Mouse (Mus musculus): ENCODE data around the gene Pusl1. TPM values are rescaled to one million over a fixed set of nuclear protein-coding genes. Genes with fewer than 3 reads are reported as not detected.

Pusl1 gene
- polyA plus RNA-seq, 1 experiment from 2014 or later, result 51.8 TPM

GRCm38 (mm10) chr4:155901205-155901604 is 9.6 kb upstream of the Pusl1 start:
- H3K4me1 ChIP-seq (replicated peaks; ENCODE audit: control insufficient read depth, insufficient read depth, low read length), result no peaks in the 10 kb centered on the region
- H3K36me3 ChIP-seq (replicated peaks; ENCODE audit: control insufficient read depth, insufficient read depth), result peaks cover 94% of the 10 kb centered on the region
- no peaks in the 10 kb centered on the region for H3K27me3 ChIP-seq (ENCODE audit: control insufficient read depth, insufficient read depth, low read length)
- no peak overlapping the region for H3K4me2 ChIP-seq (replicated peaks)
- H3K27ac ChIP-seq, result no peak overlapping the region
- no peak overlapping the region for H3K9ac ChIP-seq
- ATAC-seq (ENCODE audit: low FRiP score) (no peak), DNase-seq (ENCODE audit: low spot score) (no peak)
- 87% methylated on average over 3 of the region's 3 CpGs for WGBS
- H3K4me3 ChIP-seq (replicated peaks; ENCODE audit: low read length), result no peak overlapping the region
- no peaks in the 10 kb centered on the region for H3K9me3 ChIP-seq (ENCODE audit: control insufficient read depth, low read length)

DNA sequence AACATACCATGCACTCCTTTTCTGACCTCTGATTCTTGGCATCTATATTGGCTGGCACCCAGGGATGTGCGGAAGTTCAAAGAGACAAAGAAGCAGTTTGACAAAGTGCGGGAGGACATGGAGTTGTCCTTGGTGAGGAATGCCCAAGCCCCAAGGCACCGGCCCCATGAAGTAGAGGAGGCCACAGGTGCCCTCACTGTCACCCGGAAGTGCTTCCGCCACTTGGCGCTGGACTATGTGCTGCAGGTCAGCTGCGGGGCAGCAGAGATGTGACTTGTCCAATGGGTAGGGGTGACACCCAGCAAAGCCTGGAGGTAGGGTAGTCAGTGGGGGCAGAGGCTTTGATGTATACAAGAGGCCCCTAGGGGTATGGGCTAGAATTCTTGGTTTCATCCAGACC is 7.8 kb upstream of the Pusl1 start:
- Histone ChIP-seq H3K4me1 (replicated peaks; ENCODE audit: control insufficient read depth, insufficient read depth, low read length) (peaks cover 13% of the 10 kb centered on the region), H3K4me2 (replicated peaks) (no peak overlapping the region), H3K27ac (no peak overlapping the region), H3K9ac (no peak overlapping the region), H3K27me3 (ENCODE audit: control insufficient read depth, insufficient read depth, low read length) (no peaks in the 10 kb centered on the region), H3K36me3 (replicated peaks; ENCODE audit: control insufficient read depth, insufficient read depth) (peaks cover 79% of the 10 kb centered on the region), H3K4me3 (replicated peaks; ENCODE audit: low read length) (no peak overlapping the region), H3K9me3 (ENCODE audit: control insufficient read depth, low read length) (no peaks in the 10 kb centered on the region)
- no peak for ATAC-seq (ENCODE audit: low FRiP score)
- DNase-seq (ENCODE audit: low spot score), result no peak
- WGBS, result 97% methylated on average over 7 of the region's 7 CpGs

DNA sequence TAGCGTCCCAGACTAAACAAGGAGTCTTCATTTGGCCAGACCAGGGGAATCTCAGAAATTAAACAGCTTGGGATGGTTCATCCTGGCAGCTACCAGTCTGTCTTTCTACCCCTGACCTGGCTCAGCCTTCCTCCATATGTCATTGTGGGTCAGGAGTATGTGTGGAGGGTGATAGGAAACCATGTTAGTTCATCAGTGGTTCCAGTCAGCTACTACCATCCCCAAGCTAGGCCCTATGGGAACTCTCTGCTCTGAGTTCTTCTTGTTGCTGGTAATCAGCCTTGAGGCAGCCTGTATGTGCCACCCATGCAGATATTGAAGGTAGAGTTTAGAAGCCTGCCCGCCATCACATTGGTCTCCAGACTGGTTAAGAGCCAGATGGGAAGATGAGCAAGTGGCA is 6.7 kb upstream of the Pusl1 start:
- Histone ChIP-seq H3K36me3 (replicated peaks; ENCODE audit: control insufficient read depth, insufficient read depth) (peaks cover 69% of the 10 kb centered on the region), H3K9me3 (ENCODE audit: control insufficient read depth, low read length) (no peaks in the 10 kb centered on the region), H3K9ac (no peak overlapping the region), H3K4me2 (replicated peaks) (no peak overlapping the region), H3K4me1 (replicated peaks; ENCODE audit: control insufficient read depth, insufficient read depth, low read length) (peaks cover 24% of the 10 kb centered on the region), H3K4me3 (replicated peaks; ENCODE audit: low read length) (no peak overlapping the region), H3K27ac (no peak overlapping the region), H3K27me3 (ENCODE audit: control insufficient read depth, insufficient read depth, low read length) (no peaks in the 10 kb centered on the region)
- ATAC-seq (ENCODE audit: low FRiP score) (no peak), DNase-seq (ENCODE audit: low spot score) (no peak)
- 96% methylated on average over 2 of the region's 2 CpGs for whole genome bisulfite sequencing

- DNase-seq (ENCODE audit: low spot score), result no peak
- peaks cover 29% of the 10 kb centered on the region for H3K4me1 ChIP-seq (replicated peaks; ENCODE audit: control insufficient read depth, insufficient read depth, low read length)
- ATAC-seq (ENCODE audit: low FRiP score), result no peak
- H3K36me3 ChIP-seq (replicated peaks; ENCODE audit: control insufficient read depth, insufficient read depth), result peaks cover 50% of the 10 kb centered on the region
- no peak overlapping the region for H3K4me2 ChIP-seq (replicated peaks)
- H3K9ac ChIP-seq, result no peak overlapping the region
- H3K27ac ChIP-seq, result no peak overlapping the region
- H3K4me3 ChIP-seq (replicated peaks; ENCODE audit: low read length), result no peak overlapping the region
- over 99% methylated on average over 12 of the region's 12 CpGs for WGBS
- H3K27me3 ChIP-seq (ENCODE audit: control insufficient read depth, insufficient read depth, low read length), result no peaks in the 10 kb centered on the region
- H3K9me3 ChIP-seq (ENCODE audit: control insufficient read depth, low read length), result no peaks in the 10 kb centered on the region
Measured at GRCm38 (mm10) chr4:155896461-155896860, 4.9 kb upstream of the Pusl1 start.

GRCm38 (mm10) chr4:155895826-155896225 is 4.2 kb upstream of the Pusl1 start:
- no peak for DNase-seq (ENCODE audit: low spot score)
- H3K4me1 ChIP-seq (replicated peaks; ENCODE audit: control insufficient read depth, insufficient read depth, low read length), result peaks cover 31% of the 10 kb centered on the region
- WGBS, result 96% methylated on average over 4 of the region's 4 CpGs
- H3K4me3 ChIP-seq (replicated peaks; ENCODE audit: low read length), result no peak overlapping the region
- peak overlapping the region; percentile 75; the same call in 1 of the 2 replicates for H3K4me2 ChIP-seq (replicated peaks)
- ATAC-seq (ENCODE audit: low FRiP score), result no peak
- no peaks in the 10 kb centered on the region for H3K9me3 ChIP-seq (ENCODE audit: control insufficient read depth, low read length)
- H3K36me3 ChIP-seq (replicated peaks; ENCODE audit: control insufficient read depth, insufficient read depth), result peaks cover 44% of the 10 kb centered on the region
- no peaks in the 10 kb centered on the region for H3K27me3 ChIP-seq (ENCODE audit: control insufficient read depth, insufficient read depth, low read length)
- H3K27ac ChIP-seq, result no peak overlapping the region
- H3K9ac ChIP-seq, result no peak overlapping the region

- peak overlapping the region; percentile 14; the same call in 1 of the 2 replicates for H3K27ac ChIP-seq
- H3K4me3 ChIP-seq (replicated peaks; ENCODE audit: low read length), result peak overlapping the region; percentile 97
- WGBS, result 30% methylated on average over 6 of the region's 6 CpGs
- H3K4me2 ChIP-seq (replicated peaks), result peak overlapping the region; percentile 75
- H3K4me1 ChIP-seq (replicated peaks; ENCODE audit: control insufficient read depth, insufficient read depth, low read length), result peaks cover 37% of the 10 kb centered on the region
- DNase-seq (ENCODE audit: low spot score), result peak; percentile 57
- H3K36me3 ChIP-seq (replicated peaks; ENCODE audit: control insufficient read depth, insufficient read depth), result peaks cover 40% of the 10 kb centered on the region
- no peak for ATAC-seq (ENCODE audit: low FRiP score)
- peak overlapping the region; percentile 92 for H3K9ac ChIP-seq
- H3K27me3 ChIP-seq (ENCODE audit: control insufficient read depth, insufficient read depth, low read length), result no peaks in the 10 kb centered on the region
- no peaks in the 10 kb centered on the region for H3K9me3 ChIP-seq (ENCODE audit: control insufficient read depth, low read length)
Measured at GRCm38 (mm10) chr4:155895216-155895615, 3.6 kb upstream of the Pusl1 start.

- WGBS, result 30% methylated on average over 8 of the region's 8 CpGs
- peaks cover 40% of the 10 kb centered on the region for H3K36me3 ChIP-seq (replicated peaks; ENCODE audit: control insufficient read depth, insufficient read depth)
- peaks cover 41% of the 10 kb centered on the region for H3K4me1 ChIP-seq (replicated peaks; ENCODE audit: control insufficient read depth, insufficient read depth, low read length)
- H3K9me3 ChIP-seq (ENCODE audit: control insufficient read depth, low read length), result no peaks in the 10 kb centered on the region
- H3K4me2 ChIP-seq (replicated peaks), result peak overlapping the region; percentile 75
- no peak overlapping the region; the same call in 1 of the 2 replicates for H3K27ac ChIP-seq
- H3K4me3 ChIP-seq (replicated peaks; ENCODE audit: low read length), result peak overlapping the region; percentile 97
- H3K27me3 ChIP-seq (ENCODE audit: control insufficient read depth, insufficient read depth, low read length), result no peaks in the 10 kb centered on the region
- DNase-seq (ENCODE audit: low spot score) (no peak), ATAC-seq (ENCODE audit: low FRiP score) (no peak)
- H3K9ac ChIP-seq, result peak overlapping the region; percentile 92
Measured at GRCm38 (mm10) chr4:155894311-155894881, 2.8 kb upstream of the Pusl1 start.

DNA sequence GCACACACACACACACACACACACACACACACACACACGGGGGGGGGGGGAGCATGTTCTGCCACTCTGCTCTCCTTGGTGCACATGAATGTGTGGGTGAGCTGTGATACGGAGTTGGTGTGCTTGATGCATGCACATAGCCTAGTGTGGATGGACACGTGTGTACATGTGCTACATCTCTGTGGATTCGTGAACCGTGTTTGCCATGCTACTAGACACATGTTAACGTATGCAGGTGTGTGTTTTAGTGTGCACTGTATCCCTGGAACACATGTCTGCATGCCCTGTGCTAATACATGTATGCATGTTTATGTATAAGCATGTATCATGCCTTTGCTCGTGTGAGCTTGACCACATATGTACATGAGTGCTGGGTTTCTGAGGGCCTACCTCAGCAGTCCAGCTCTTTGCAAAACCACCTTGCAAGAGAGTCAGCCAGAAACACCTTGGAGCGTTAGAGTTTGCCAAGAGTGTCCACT is 1.7 kb upstream of the Pusl1 start:
- DNase-seq (ENCODE audit: low spot score) (no peak), ATAC-seq (ENCODE audit: low FRiP score) (no peak)
- Histone ChIP-seq H3K9ac (peak overlapping the region; percentile 92), H3K4me2 (replicated peaks) (peak overlapping the region; percentile 75), H3K4me3 (replicated peaks; ENCODE audit: low read length) (peak overlapping the region; percentile 97), H3K27me3 (ENCODE audit: control insufficient read depth, insufficient read depth, low read length) (no peaks in the 10 kb centered on the region), H3K4me1 (replicated peaks; ENCODE audit: control insufficient read depth, insufficient read depth, low read length) (peaks cover 41% of the 10 kb centered on the region), H3K27ac (no peak overlapping the region), H3K36me3 (replicated peaks; ENCODE audit: control insufficient read depth, insufficient read depth) (peaks cover 40% of the 10 kb centered on the region), H3K9me3 (ENCODE audit: control insufficient read depth, low read length) (no peaks in the 10 kb centered on the region)
- WGBS, result 67% methylated on average over 8 of the region's 8 CpGs

DNA sequence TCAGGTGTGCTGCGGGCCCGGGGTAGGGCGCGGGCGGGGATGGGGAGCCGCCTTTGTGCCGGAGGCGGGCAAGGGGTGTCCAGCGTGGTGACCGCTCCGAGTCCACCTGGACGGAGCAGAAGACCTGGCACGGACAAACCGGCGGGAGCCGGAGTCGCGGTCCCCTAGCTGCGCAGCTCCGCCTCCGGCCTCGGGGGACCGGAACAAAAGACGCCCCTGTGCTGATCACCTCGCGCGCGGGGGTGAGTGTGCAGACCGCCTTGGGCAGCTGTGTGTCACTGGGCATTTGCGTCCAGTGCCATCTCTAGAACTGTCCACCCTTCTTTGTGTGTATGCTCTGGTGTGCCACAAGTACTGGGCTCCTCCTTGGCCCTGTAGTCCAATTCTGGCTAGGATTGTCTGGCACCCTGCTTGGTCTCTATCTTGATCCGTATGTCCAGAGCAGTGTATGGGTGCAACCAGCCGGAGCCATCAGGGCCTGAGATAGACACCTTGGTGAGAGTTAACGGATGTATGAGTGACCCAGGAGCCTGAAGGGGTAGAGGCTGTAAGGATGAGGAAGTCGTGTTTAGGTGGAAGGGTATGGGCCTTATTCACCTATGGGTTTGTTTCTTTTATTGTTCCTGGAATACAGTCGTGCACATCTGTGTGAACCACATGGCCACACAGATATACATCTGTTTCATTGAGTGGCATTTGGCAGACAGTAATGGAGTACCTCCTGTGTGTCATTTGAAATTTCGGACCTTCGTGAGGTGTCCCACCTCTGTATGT is 1.0 kb upstream of the Pusl1 start:
- DNase-seq (ENCODE audit: low spot score) (no peak), ATAC-seq (ENCODE audit: low FRiP score) (peak; percentile 23)
- no peaks in the 10 kb centered on the region for H3K9me3 ChIP-seq (ENCODE audit: control insufficient read depth, low read length)
- peak overlapping the region; percentile 99 for H3K27ac ChIP-seq
- peaks cover 42% of the 10 kb centered on the region for H3K36me3 ChIP-seq (replicated peaks; ENCODE audit: control insufficient read depth, insufficient read depth)
- H3K27me3 ChIP-seq (ENCODE audit: control insufficient read depth, insufficient read depth, low read length), result no peaks in the 10 kb centered on the region
- H3K9ac ChIP-seq, result peak overlapping the region; percentile 92
- H3K4me2 ChIP-seq (replicated peaks), result peak overlapping the region; percentile 75
- H3K4me3 ChIP-seq (replicated peaks; ENCODE audit: low read length), result peak overlapping the region; percentile 97
- peaks cover 41% of the 10 kb centered on the region for H3K4me1 ChIP-seq (replicated peaks; ENCODE audit: control insufficient read depth, insufficient read depth, low read length)
- 6% methylated on average over 30 of the region's 37 CpGs for WGBS

Data from hindbrain, embryonic 14.5 days (tissue).